Mouse (Mus musculus): ENCODE results near the gene Pigo. TPM values are rescaled to one million over a fixed set of nuclear protein-coding genes. Genes with fewer than 3 reads are reported as not detected.
A peak's percentile ranks its signal among the peaks of the same experiment; 100 is the strongest.

Pigo gene
- total and polyA plus RNA-seq, 3 experiments, result 20.1 to 26.5 (median 21.0) TPM

DNA sequence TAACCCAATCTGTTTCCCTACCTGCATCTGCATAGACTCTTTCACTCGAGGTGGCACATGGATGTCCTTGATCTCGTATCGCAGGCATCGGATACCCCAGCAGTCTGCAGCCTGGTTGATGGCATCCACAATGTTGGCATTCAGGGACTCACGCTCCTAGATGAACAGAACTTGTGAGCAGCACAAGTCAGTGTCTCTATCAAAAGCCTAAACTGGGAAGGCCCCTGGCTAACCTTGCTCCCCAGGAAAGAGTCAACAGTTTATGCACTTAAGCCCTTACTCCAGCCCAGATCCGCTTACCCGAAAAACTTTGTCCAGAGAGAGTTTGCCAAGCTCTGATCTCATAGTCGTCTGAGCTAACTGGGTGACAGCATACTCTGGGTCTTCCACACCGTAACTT, 4.1 kb upstream of the Pigo start:
- no peak for DNase-seq
- Histone ChIP-seq H3K4me3 (no peak overlapping the region), H3K9ac (ENCODE audit: low read depth, low read length) (no peak overlapping the region), H3K27me3 (ENCODE audit: control insufficient read depth, insufficient read depth, low read length) (no peaks in the 10 kb centered on the region), H3K36me3 (ENCODE audit: control insufficient read depth, insufficient read depth, low read length) (no peaks in the 10 kb centered on the region), H3K4me1 (ENCODE audit: control insufficient read depth, insufficient read depth, low read length) (peaks cover 7% of the 10 kb centered on the region), H3K79me2 (replicated peaks; ENCODE audit: control insufficient read depth, insufficient read depth, low read length) (no peaks in the 10 kb centered on the region; the same call in 1 of the 2 replicates), H3K27ac (no peak overlapping the region)
- TF ChIP-seq CTCF (IDR thresholded peaks at IDR 0.05) (no peak), EP300 (IDR thresholded peaks at IDR 0.05; ENCODE audit: insufficient read depth, low read depth, low read length) (no peak), POLR2A (IDR thresholded peaks at IDR 0.05; ENCODE audit: insufficient read depth, low read depth, low read length) (no peak)
- intact Hi-C loops (cut with DNase I), result no loop called here
- 88% methylated on average over 9 of the region's 9 CpGs for WGBS

DNA sequence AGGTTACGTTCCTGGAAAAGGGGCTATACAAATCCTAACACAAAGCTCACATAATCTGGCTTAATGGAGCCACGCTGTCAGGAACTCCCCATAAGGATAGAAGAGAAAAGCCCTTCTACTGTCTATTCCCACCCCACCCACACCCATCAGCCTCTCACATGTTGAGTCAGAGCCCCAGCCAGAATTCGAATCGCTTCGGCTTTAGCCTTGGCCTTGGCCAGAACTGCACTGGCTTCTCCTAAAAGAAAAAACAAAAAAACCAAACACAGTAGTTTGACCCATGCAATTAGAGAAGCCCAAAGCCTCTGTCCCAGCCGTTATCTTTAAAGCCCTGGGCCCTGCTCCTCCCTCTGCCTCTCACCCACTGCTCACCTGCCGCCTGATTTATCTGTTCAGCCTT, 3.5 kb upstream of the Pigo start:
- Histone ChIP-seq H3K9ac (ENCODE audit: low read depth, low read length) (no peak overlapping the region), H3K27ac (no peak overlapping the region), H3K27me3 (ENCODE audit: control insufficient read depth, insufficient read depth, low read length) (no peaks in the 10 kb centered on the region), H3K79me2 (replicated peaks; ENCODE audit: control insufficient read depth, insufficient read depth, low read length) (no peaks in the 10 kb centered on the region; the same call in 1 of the 2 replicates), H3K4me1 (ENCODE audit: control insufficient read depth, insufficient read depth, low read length) (peaks cover 7% of the 10 kb centered on the region), H3K4me3 (no peak overlapping the region), H3K36me3 (ENCODE audit: control insufficient read depth, insufficient read depth, low read length) (no peaks in the 10 kb centered on the region)
- intact Hi-C loops (cut with DNase I), result no loop called here
- WGBS, result 95% methylated on average over 7 of the region's 7 CpGs
- no peak for DNase-seq
- TF ChIP-seq CTCF (IDR thresholded peaks at IDR 0.05) (no peak), EP300 (IDR thresholded peaks at IDR 0.05; ENCODE audit: insufficient read depth, low read depth, low read length) (no peak), POLR2A (IDR thresholded peaks at IDR 0.05; ENCODE audit: insufficient read depth, low read depth, low read length) (no peak)

DNA sequence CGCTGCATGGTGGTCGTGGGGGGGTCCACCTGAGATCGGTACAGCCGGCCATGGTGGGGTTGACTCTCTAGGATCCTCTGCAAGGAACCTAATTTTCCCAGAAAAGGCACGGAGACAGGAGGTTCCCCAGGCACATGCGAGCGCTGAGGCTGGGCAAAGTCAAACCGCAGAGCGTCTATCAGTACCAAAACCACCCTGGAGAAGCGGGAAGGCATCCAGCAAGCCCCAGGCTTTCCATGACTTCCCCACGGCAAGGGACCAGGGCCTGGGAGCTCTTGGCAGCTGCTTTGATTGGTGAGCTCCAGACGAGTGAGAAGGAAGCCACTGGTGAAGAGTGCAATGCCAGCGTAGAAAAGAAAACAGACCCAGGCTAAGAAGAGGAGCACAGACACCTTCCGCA, 946 bp downstream of the Pigo start:
- peak overlapping the region; percentile 58 for H3K4me3 ChIP-seq
- no peaks in the 10 kb centered on the region for H3K36me3 ChIP-seq (ENCODE audit: control insufficient read depth, insufficient read depth, low read length)
- H3K79me2 ChIP-seq (replicated peaks; ENCODE audit: control insufficient read depth, insufficient read depth, low read length), result no peaks in the 10 kb centered on the region
- no peak for TF ChIP-seq EP300 (IDR thresholded peaks at IDR 0.05; ENCODE audit: insufficient read depth, low read depth, low read length)
- H3K4me1 ChIP-seq (ENCODE audit: control insufficient read depth, insufficient read depth, low read length), result peaks cover 3% of the 10 kb centered on the region; the same call in 1 of the 2 replicates
- no peak overlapping the region for H3K9ac ChIP-seq (ENCODE audit: low read depth, low read length)
- DNase-seq, result no peak
- H3K27ac ChIP-seq, result peak overlapping the region; percentile 91; the same call in 1 of the 2 replicates
- no peaks in the 10 kb centered on the region for H3K27me3 ChIP-seq (ENCODE audit: control insufficient read depth, insufficient read depth, low read length)
- intact Hi-C loops (cut with DNase I), result loop anchor here (1.0 kb wide), 1 partner anchor 19 kb away; no protein-coding TSS in a partner anchor
- 76% methylated on average over 14 of the region's 14 CpGs for WGBS

DNA sequence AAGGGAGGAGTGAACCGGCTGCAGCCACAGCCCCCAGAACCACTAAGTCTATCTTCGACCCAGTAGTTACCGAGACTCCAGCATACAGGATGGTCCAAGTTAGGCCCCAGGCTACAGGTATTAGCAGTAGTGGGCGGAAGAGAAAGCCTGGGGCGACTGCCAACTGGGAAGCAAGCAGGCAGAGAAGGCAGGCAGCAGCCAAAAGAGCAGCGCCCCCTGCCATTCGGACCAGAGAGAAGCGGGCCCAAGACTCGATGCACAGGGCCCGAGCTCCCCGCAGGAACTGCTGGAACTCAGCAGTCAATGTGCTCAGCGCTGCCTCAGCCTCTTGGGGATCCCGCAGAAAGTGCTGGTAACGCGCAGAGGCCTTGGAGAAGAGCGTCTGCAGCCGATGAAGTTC, 4.3 kb downstream of the Pigo start:
- Histone ChIP-seq H3K36me3 (ENCODE audit: control insufficient read depth, insufficient read depth, low read length) (no peaks in the 10 kb centered on the region), H3K4me3 (no peak overlapping the region), H3K27me3 (ENCODE audit: control insufficient read depth, insufficient read depth, low read length) (no peaks in the 10 kb centered on the region), H3K4me1 (ENCODE audit: control insufficient read depth, insufficient read depth, low read length) (peaks cover 3% of the 10 kb centered on the region; the same call in 1 of the 2 replicates), H3K27ac (no peak overlapping the region), H3K79me2 (replicated peaks; ENCODE audit: control insufficient read depth, insufficient read depth, low read length) (no peaks in the 10 kb centered on the region), H3K9ac (ENCODE audit: low read depth, low read length) (no peak overlapping the region)
- DNase-seq, result no peak
- 81% methylated on average over 17 of the region's 17 CpGs for WGBS
- TF ChIP-seq EP300 (IDR thresholded peaks at IDR 0.05; ENCODE audit: insufficient read depth, low read depth, low read length) (no peak), CTCF (IDR thresholded peaks at IDR 0.05) (no peak), POLR2A (IDR thresholded peaks at IDR 0.05; ENCODE audit: insufficient read depth, low read depth, low read length) (no peak)
- intact Hi-C loops (cut with DNase I), result no loop called here

DNA sequence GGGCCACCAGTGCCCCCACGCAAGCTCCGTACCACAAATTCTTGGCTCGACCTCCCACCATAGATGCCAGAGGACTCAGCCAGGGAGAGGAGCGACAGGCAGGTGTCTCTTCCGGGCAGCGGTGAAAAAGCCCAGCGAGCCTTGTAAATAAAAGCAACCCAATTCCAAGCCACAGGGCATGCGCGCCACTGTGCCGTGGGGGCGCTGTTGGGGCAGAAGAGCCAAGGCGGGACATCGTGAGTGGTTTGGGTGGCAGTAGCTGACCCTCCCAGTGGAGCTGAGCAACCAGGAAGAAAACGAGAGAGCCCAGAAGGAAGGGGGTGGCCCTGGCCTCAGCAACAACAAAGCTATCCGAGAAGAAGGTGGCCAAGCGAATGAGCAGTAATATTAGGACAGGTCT, 4.7 kb downstream of the Pigo start:
- no peak for DNase-seq
- Histone ChIP-seq H3K9ac (ENCODE audit: low read depth, low read length) (no peak overlapping the region), H3K27ac (no peak overlapping the region), H3K4me1 (ENCODE audit: control insufficient read depth, insufficient read depth, low read length) (peaks cover 3% of the 10 kb centered on the region; the same call in 1 of the 2 replicates), H3K79me2 (replicated peaks; ENCODE audit: control insufficient read depth, insufficient read depth, low read length) (no peaks in the 10 kb centered on the region), H3K36me3 (ENCODE audit: control insufficient read depth, insufficient read depth, low read length) (no peaks in the 10 kb centered on the region), H3K27me3 (ENCODE audit: control insufficient read depth, insufficient read depth, low read length) (no peaks in the 10 kb centered on the region), H3K4me3 (no peak overlapping the region)
- TF ChIP-seq EP300 (IDR thresholded peaks at IDR 0.05; ENCODE audit: insufficient read depth, low read depth, low read length) (no peak), CTCF (IDR thresholded peaks at IDR 0.05) (no peak), POLR2A (IDR thresholded peaks at IDR 0.05; ENCODE audit: insufficient read depth, low read depth, low read length) (no peak)
- 88% methylated on average over 16 of the region's 16 CpGs for WGBS
- intact Hi-C loops (cut with DNase I), result no loop called here

DNA sequence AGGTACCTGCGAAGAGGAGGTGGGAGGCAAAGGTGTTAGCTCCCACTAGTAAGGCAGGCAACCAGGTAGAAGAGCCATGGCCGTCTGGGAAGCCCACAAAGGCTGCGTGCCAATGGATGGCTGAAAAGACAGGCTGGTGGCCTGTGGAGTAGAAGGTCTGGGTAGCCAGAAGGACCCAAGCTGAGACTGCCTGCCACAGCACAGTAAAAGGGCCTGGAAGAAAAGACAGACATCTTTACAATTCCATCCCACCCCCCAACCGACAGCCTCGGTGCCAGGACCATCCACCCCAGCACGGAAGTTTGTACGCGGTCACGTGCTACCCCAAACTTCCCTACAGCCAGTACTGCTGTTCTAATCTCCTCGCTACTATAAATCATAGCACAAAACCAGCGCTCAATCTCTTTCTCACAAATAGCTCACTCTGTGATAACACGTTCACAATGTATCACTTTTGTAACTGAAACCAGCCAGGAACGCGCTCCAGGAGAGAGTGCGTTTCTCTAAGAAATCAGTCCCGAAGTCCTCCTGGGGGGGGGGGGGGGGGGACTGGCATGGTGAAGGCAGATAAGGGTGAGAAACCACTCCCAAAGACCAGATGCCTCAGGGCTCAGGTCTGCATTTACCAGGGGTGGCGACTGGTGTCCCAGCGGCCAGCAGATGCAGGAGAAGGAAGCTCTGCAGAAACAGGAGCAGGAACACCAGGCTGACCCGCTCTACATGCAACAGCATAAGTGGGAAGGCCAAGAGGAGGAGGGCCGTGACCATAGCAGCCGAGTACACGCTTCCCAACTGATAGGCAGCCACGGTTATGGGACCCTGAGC, 5.8 kb downstream of the Pigo start:
- Histone ChIP-seq H3K27ac (peak overlapping the region; percentile 40; the same call in 1 of the 2 replicates), H3K36me3 (ENCODE audit: control insufficient read depth, insufficient read depth, low read length) (no peaks in the 10 kb centered on the region), H3K9ac (ENCODE audit: low read depth, low read length) (no peak overlapping the region), H3K79me2 (replicated peaks; ENCODE audit: control insufficient read depth, insufficient read depth, low read length) (no peaks in the 10 kb centered on the region), H3K4me3 (peak overlapping the region; percentile 14; the same call in 1 of the 2 replicates), H3K4me1 (ENCODE audit: control insufficient read depth, insufficient read depth, low read length) (peaks cover under 1% of the 10 kb centered on the region; the same call in 1 of the 2 replicates), H3K27me3 (ENCODE audit: control insufficient read depth, insufficient read depth, low read length) (no peaks in the 10 kb centered on the region)
- no peak for DNase-seq
- TF ChIP-seq EP300 (IDR thresholded peaks at IDR 0.05; ENCODE audit: insufficient read depth, low read depth, low read length), result no peak
- intact Hi-C loops (cut with DNase I), result no loop called here
- 88% methylated on average over 23 of the region's 23 CpGs for WGBS

Measured in heart, adult 2 months (tissue).